Mouse (Mus musculus) heart, postnatal 36 days (tissue): ENCODE results near the gene Slc25a51. TPM values are rescaled to one million over a fixed set of nuclear protein-coding genes. Genes with fewer than 3 reads are reported as not detected.

Source experiments
- microRNA-seq, 2 experiments: library from miRNA; unstranded; fragments of <30 nt; microRNA quantifications; one replicate each; pipeline ENCODE4 v1.2.0; 2021; ENCODE audit warnings: borderline number of aligned reads in 2 of 2
- total RNA-seq, 2 experiments: library from RNA; stranded (reverse); gene quantifications; 2 replicates each; pipeline ENCODE4 v1.2.3; 2021

Slc25a51 gene
- total RNA-seq, 2 experiments from 2014 or later: 107 to 111 TPM

Small RNA genes within 50 kb of the gene (microRNA-seq; reads per million reads assigned to microRNA genes)
- gene Gm25692: 0 reads per million in 2 experiments

Other genes starting within 250 kb of the Slc25a51 start
- under 1 TPM; 0.22 to 0.67 TPM for gene Frmpd1, start 223.9 kb downstream of the Slc25a51 start, total RNA-seq
- gene Trmt10b, start 111.6 kb downstream of the Slc25a51 start, total RNA-seq: 1 to 10 TPM; 5.1 to 5.2 TPM
- 10 to 100 TPM; 13.8 to 14.9 TPM for gene Dcaf10, start 66.7 kb downstream of the Slc25a51 start, total RNA-seq
- gene Exosc3, start 66.0 kb downstream of the Slc25a51 start, total RNA-seq: 10 to 100 TPM; 12.4 to 14.8 TPM
- 10 to 100 TPM; 24.2 to 40.9 TPM for gene Shb, start 123.7 kb upstream of the Slc25a51 start, total RNA-seq